Mouse (Mus musculus): ENCODE measurements around the gene Prl2c1. TPM values are rescaled to one million over a fixed set of nuclear protein-coding genes. Genes with fewer than 3 reads are reported as not detected.

The Prl2c1 gene
- total RNA-seq (2023) = not detected

DNA sequence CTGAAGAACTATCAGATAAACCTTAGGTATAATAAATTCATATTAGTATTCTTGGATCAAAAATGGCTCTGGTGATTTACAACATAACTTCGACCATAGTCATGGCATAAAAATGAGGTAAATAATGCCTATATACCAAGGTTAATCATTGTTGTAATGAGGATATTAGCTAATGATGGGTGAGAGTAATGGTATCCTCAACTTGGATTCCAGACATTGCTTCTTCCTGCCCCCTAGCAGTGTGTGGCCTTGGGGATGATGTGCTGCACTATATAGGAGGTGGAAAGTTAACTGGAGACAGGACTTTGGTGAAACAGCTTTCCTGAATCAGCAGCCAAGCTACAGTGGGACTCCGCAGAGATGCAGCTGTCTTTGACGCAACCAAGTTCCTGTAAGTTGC is at the start of gene Prl2c1:
TSS of gene Prl2c1 (plus strand) at position 301 of the 400 bp plus-strand sequence.

GRCm38 (mm10) chr13:27801354-27801753 is 47.8 kb upstream of the Prl2c1 start, which contains the start of gene Prl2a1:
Gene Prl2a1, plus strand, starts transcription at chr13:27801654.

Other genes starting within 250 kb of the Prl2c1 start
- not detected for gene Prl7b1, start 238.8 kb upstream of the Prl2c1 start, total RNA-seq (2023)
- not detected for gene Prl7a1, start 206.8 kb upstream of the Prl2c1 start, total RNA-seq (2023)
- gene Prl7a2, start 181.3 kb upstream of the Prl2c1 start, total RNA-seq (2023) = not detected
- not detected for gene Prl7d1, start 132.6 kb upstream of the Prl2c1 start, total RNA-seq (2023)
- not detected for gene Prl7c1, start 68.5 kb upstream of the Prl2c1 start, total RNA-seq (2023)
- gene Prl2a1, start 47.7 kb upstream of the Prl2c1 start, total RNA-seq (2023) = not detected
- gene Prl4a1, start 166.9 kb downstream of the Prl2c1 start, total RNA-seq (2023) = not detected

All from B cell, adult 67 days (primary cell).